Mouse (Mus musculus) layer of hippocampus, postnatal 36 days (tissue): ENCODE measurements at regions not wholly inside any gene's neighbourhood (a gene's known extent, or its start where the extent isn't known, plus 50 kb on each side); places are given as distances from the start of the nearest gene placed in this dataset.
A peak's percentile ranks its signal among the peaks of the same experiment; 100 is the strongest.

ENCODE experiments used
- DNase-seq, 2 experiments: peaks; one replicate each; pipeline ENCODE4 v3.0.0; 2022
- microRNA-seq, 2 experiments: library from miRNA; unstranded; fragments of <30 nt; microRNA quantifications; one replicate each; pipeline ENCODE4 v1.2.0; 2021

DNA sequence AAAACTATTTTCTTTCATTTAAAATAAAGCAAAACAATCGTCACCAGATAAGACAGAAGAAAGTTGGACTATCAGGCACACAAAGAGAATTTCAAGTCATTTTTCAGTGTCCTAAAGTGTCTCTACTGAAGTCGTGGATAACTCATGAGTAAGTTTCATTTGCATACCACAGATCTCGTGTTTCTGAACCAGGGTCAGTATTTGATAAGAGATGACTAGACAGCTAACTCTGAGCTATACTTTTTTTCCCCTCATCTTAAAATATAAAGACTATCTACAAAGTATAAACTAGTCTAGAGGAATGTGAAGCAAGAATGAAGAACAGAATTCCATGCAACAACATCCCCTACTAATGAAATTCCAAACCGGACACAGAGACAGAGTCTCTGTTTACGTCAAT lies 60.9 kb upstream of the Paip1 start:
- DNase-seq = no peak

DNA sequence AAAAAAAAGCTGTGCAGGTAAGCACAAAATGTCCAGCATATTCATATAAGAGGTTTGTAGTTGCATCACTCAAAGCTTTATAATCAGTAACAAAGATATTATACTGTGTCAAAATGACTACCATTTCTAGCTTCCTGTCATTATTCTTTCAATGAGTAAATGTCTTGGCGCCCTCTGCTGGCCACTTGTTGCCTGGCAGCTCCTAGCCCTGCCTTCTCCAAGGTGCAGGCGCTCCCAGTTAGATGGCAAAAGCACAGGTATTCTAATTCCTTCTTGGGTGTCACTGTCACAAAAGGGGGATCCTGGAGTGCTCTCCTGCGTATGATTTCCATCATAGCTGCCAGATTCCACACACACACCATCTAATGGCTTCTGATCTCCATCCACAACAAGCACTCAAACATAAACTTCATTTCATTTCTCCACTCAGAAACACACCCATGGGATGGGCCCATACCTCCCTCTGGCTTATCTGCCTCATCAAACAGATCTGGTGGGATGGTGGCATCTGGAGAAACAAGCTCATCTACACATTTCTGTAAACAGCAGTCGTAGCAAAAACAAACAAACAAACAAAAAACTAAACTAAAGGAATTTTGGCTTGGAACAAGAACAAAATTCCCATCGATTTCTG lies 49.9 kb upstream of the Paip1 start:
- peak; percentile 56 to 68 for DNase-seq

Small RNAs in the stretch of these regions (microRNA-seq; reads per million reads assigned to microRNA genes)
- 0 reads per million in 2 experiments for gene Gm44488
